Comparison of ENCODE assay signal across 14 mouse cellular contexts in genomic region chr11:14182466-14182865, GRCm38 (mm10).
A peak's percentile ranks its signal among the peaks of the same experiment; 100 is the strongest.
DNase-seq lines count a peak whose midpoint lies in the region; ATAC-seq lines count a peak whose summit lies in the region.
"Had no signal": no experiment of that assay in that cellular context is flagged by ENCODE, and none has a peak within 500 bp of the region (broad histone marks: within the 10 kb centered on the region; RNA-seq: fewer than 3 reads in every experiment).

No protein-coding gene starts in this region.

- peak; percentile 18 for DNase-seq in adrenal gland, adult 2 months
- DNase-seq in adrenal gland, adult 18-20 months (ENCODE audit: low spot score in 2 of 2), result no peak
- DNase-seq in lung, postnatal 14 days, result no peak
- DNase-seq in ZHBTc4 (ENCODE audit: low read depth, low spot score) (peak; percentile 36), liver (no peak), adipocyte (ENCODE audit: low spot score) (no peak)
- DNase-seq in midbrain, embryonic 14.5 days, result peak; percentile 18
- DNase-seq: gastrocnemius, postnatal 25 days; heart, postnatal 4 days; lung, postnatal 4 days; thymus, postnatal 4 days had no signal

- no peaks in the 10 kb centered on the region for H3K27me3 ChIP-seq in lung, embryonic 16.5 days (ENCODE audit: control insufficient read depth, insufficient read depth, low read depth, low read length)
- no peaks in the 10 kb centered on the region for H3K27me3 ChIP-seq in midbrain, embryonic 14.5 days (ENCODE audit: control insufficient read depth, insufficient read depth, low read length)
- H3K27me3 ChIP-seq: kidney, embryonic 15.5 days had no signal

- 35% methylated on average over 3 of the region's 3 CpGs for WGBS in lung, embryonic 16.5 days
- 28% methylated on average over 3 of the region's 3 CpGs for WGBS in midbrain, embryonic 14.5 days

- no peak overlapping the region for H3K4me3 ChIP-seq in lung, embryonic 16.5 days (ENCODE audit: low read length)
- H3K4me3 ChIP-seq in midbrain, embryonic 14.5 days (replicated peaks; ENCODE audit: low read depth, low read length), result no peak overlapping the region
- H3K4me3 ChIP-seq: kidney, embryonic 15.5 days had no signal

- ATAC-seq in lung, embryonic 16.5 days (ENCODE audit: low read depth), result peak; percentile 28; the same call in 1 of the 2 replicates
- ATAC-seq in midbrain, embryonic 14.5 days (ENCODE audit: low FRiP score, low TSS enrichment), result no peak; the same call in 1 of the 2 replicates

- H3K36me3 ChIP-seq in lung, embryonic 16.5 days (ENCODE audit: control insufficient read depth, insufficient read depth, low read length), result no peaks in the 10 kb centered on the region
- no peaks in the 10 kb centered on the region for H3K36me3 ChIP-seq in midbrain, embryonic 14.5 days (ENCODE audit: control insufficient read depth, insufficient read depth, low read length)
- H3K36me3 ChIP-seq: kidney, embryonic 15.5 days had no signal

- no peaks in the 10 kb centered on the region for H3K4me1 ChIP-seq in lung, embryonic 16.5 days (replicated peaks; ENCODE audit: control insufficient read depth, insufficient read depth, low read length)
- peaks cover 8% of the 10 kb centered on the region for H3K4me1 ChIP-seq in midbrain, embryonic 14.5 days (ENCODE audit: control insufficient read depth, insufficient read depth, low read length)
- H3K4me1 ChIP-seq: kidney, embryonic 15.5 days had no signal

- H3K4me2 ChIP-seq in lung, embryonic 16.5 days (ENCODE audit: low read depth, low read length), result no peak overlapping the region
- H3K4me2 ChIP-seq in midbrain, embryonic 14.5 days (ENCODE audit: low read length), result no peak overlapping the region
- H3K4me2 ChIP-seq: heart, embryonic 11.5 days; kidney, embryonic 15.5 days had no signal

- H3K27ac ChIP-seq in lung, embryonic 16.5 days (ENCODE audit: low read length), result no peak overlapping the region
- no peak overlapping the region for H3K27ac ChIP-seq in midbrain, embryonic 14.5 days (replicated peaks; ENCODE audit: low read depth, low read length)
- H3K27ac ChIP-seq: kidney, embryonic 15.5 days had no signal

- no peaks in the 10 kb centered on the region for H3K9me3 ChIP-seq in lung, embryonic 16.5 days (ENCODE audit: control insufficient read depth, low read length)
- no peaks in the 10 kb centered on the region for H3K9me3 ChIP-seq in midbrain, embryonic 14.5 days (ENCODE audit: control insufficient read depth, low read length)
- H3K9me3 ChIP-seq: kidney, embryonic 15.5 days had no signal

- no peak overlapping the region for H3K9ac ChIP-seq in lung, embryonic 16.5 days (ENCODE audit: low read length)
- no peak overlapping the region for H3K9ac ChIP-seq in midbrain, embryonic 14.5 days (replicated peaks; ENCODE audit: low read length)
- H3K9ac ChIP-seq: kidney, embryonic 15.5 days had no signal

Comparison
In these comparisons a context has a peak if more than half of its experiments do, and no peak if none do; other contexts are left out.
1. DNase-seq: peak in adrenal gland, adult 2 months (single experiment), ZHBTc4 (single experiment) and midbrain, embryonic 14.5 days (single experiment); none in adrenal gland, adult 18-20 months (0 of 2), lung, postnatal 14 days (single experiment), liver (single experiment) and adipocyte (single experiment).